Mouse (Mus musculus): ENCODE measurements around the gene Kdm5b.

- TF ChIP-seq CTCF (IDR thresholded peaks at IDR 0.05; ENCODE audit: low read depth, low read length) (no peak), GATA1 (IDR thresholded peaks at IDR 0.05; ENCODE audit: borderline replicate concordance, low read length) (no peak), TAL1 (conservative IDR thresholded peaks at IDR 0.05; ENCODE audit: low read depth, low read length) (no peak), GATA2 (IDR thresholded peaks at IDR 0.05; ENCODE audit: borderline replicate concordance, low read depth, low read length) (no peak), POLR2AphosphoS5 (IDR thresholded peaks at IDR 0.05; ENCODE audit: insufficient replicate concordance, low read depth, low read length) (no peak)
These were observed 92.0 kb downstream of the Kdm5b start for GRCm38 (mm10) chr1:134651851-134652398.

Measured in G1E (cell line).